Mouse (Mus musculus) midbrain, embryonic 12.5 days (tissue): ENCODE data around the gene Cdc42se1. TPM values are rescaled to one million over a fixed set of nuclear protein-coding genes. Genes with fewer than 3 reads are reported as not detected.
A peak's percentile ranks its signal among the peaks of the same experiment; 100 is the strongest.

Experiments used
- ATAC-seq: fragments of 200-750 bp; cut with Nextera tagmentation; 2 replicates; pipeline ENCODE4 v1.8.0; 2017; ENCODE audit warnings: low read depth, moderate TSS enrichment, moderate library complexity; ENCODE audit not compliant: low FRiP score
- H3K27ac ChIP-seq: fragments of 300-500 bp; sonication (generic); replicated peaks from 2 replicates; pipeline ENCODE4 v1.5.1; 2016; ENCODE audit warnings: mild to moderate bottlenecking
- H3K27me3 ChIP-seq: fragments of 300-500 bp; sonication (generic); 2 replicates; pipeline ENCODE4 v1.6.1; 2016; ENCODE audit warnings: mild to moderate bottlenecking
- H3K36me3 ChIP-seq: fragments of 300-500 bp; sonication (generic); 2 replicates; pipeline ENCODE4 v1.6.1; 2016
- H3K4me1 ChIP-seq: fragments of 300-500 bp; sonication (generic); 2 replicates; pipeline ENCODE4 v1.6.1; 2016
- H3K4me2 ChIP-seq: fragments of 300-500 bp; sonication (generic); replicated peaks from 2 replicates; pipeline ENCODE4 v1.6.1; 2016; ENCODE audit warnings: mild to moderate bottlenecking, moderate library complexity
- H3K4me3 ChIP-seq: fragments of 300-500 bp; sonication (generic); 2 replicates; pipeline ENCODE4 v1.5.1; 2016; ENCODE audit warnings: mild to moderate bottlenecking
- H3K9ac ChIP-seq: fragments of 300-500 bp; sonication (generic); replicated peaks from 2 replicates; pipeline ENCODE4 v1.6.1; 2016; ENCODE audit warnings: mild to moderate bottlenecking, moderate library complexity
- H3K9me3 ChIP-seq: fragments of 300-500 bp; sonication (generic); 2 replicates; pipeline ENCODE4 v1.6.1; 2016; ENCODE audit warnings: mild to moderate bottlenecking
- WGBS: fragments of 180-500 bp; shearing (Covaris S2); methylation state at CpG from one replicate; pipeline ENCODE4 v1.1.7; 2016; 5-methylcytosine and 5-hydroxymethylcytosine counted together
- polyA plus RNA-seq: library from polyadenylated mRNA; unstranded; fragments of >200 nt; fragmentation: Nextera tagmentation; extraction: Ambion mirVana; gene quantifications from 2 replicates; pipeline ENCODE4 v1.2.1, GENCODE M21; 2016

Gene Cdc42se1
- polyA plus RNA-seq: 91.0 and 93.9 TPM in 2 replicates

DNA sequence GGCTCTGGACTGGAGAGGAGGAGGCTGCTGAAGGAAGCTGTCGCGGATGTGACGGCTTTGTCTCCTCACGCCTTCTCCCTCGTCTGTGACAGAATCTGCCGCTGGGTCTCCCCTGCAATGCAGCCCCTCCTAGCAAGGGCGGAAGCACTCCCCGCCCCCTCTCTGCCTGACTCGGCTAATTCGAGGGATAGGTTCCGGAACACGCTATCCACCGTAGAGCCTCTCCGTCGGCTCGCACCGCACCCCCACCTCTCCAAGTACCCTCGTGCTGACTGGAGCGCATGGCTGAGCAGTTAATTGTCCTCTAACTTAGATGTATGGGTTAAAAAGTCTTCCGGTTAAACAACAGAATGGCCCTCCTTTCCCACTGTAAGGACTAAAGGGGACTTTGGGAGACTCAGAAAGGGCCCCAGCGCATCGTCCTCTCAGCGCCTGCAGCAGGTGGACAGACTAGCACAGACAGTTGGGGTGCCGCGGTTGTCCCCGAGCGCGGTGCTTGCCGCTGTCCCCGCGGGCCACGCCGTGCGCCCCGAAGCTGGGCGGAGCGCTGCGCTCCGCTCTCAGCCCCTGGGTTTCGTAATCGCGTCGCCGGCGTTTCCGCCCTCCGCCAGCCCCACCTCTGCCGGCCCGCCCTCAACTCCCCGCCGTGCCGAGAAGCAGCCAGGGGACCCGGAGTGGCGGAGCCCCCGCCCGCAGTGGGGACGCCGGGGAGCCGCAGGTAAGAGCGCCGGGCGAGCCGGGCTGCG is at the start of gene Cdc42se1:
TSS of gene Cdc42se1 (plus strand) at position 585 of the 746 bp plus-strand sequence.
- Histone ChIP-seq H3K9me3 (no peaks in the 10 kb centered on the region), H3K4me1 (peaks cover 51% of the 10 kb centered on the region), H3K27me3 (no peaks in the 10 kb centered on the region), H3K36me3 (peaks cover 41% of the 10 kb centered on the region), H3K4me3 (peak within 1 kb of the TSS; percentile 76), H3K27ac (peak within 1 kb of the TSS; percentile 97), H3K4me2 (peak within 1 kb of the TSS; percentile 78), H3K9ac (peak within 1 kb of the TSS; percentile 85)
- under 1% methylated on average over 57 of the region's 64 CpGs for WGBS
- ATAC-seq: peak; percentile 83

DNA sequence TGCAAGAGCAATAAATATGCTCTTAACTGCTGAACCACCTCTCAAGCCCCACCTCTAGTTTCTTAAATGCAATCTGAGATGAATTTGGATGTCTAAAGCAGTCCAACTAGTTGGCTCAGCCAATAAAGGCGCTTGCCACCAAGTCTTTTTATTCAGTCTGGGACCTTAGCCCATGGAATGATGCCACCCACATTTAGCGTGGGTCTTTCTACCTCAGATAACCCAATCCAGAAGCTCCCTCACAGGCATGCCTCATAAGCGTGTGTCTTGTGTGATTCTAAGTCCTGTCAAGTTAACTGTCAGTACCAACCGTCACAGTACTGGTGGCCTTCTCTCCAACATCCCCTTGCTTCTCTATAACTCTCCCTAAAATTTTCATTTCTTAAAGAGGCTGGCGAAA is 49.6 kb upstream of the Cdc42se1 start:
- Histone ChIP-seq H3K27ac (no peak overlapping the region), H3K9ac (no peak overlapping the region), H3K4me3 (no peak overlapping the region), H3K9me3 (no peaks in the 10 kb centered on the region), H3K27me3 (peaks cover 4% of the 10 kb centered on the region), H3K36me3 (peaks cover 9% of the 10 kb centered on the region), H3K4me2 (no peak overlapping the region), H3K4me1 (peaks cover 2% of the 10 kb centered on the region)
- WGBS: 86% methylated on average over 5 of the region's 5 CpGs
- no peak for ATAC-seq

DNA sequence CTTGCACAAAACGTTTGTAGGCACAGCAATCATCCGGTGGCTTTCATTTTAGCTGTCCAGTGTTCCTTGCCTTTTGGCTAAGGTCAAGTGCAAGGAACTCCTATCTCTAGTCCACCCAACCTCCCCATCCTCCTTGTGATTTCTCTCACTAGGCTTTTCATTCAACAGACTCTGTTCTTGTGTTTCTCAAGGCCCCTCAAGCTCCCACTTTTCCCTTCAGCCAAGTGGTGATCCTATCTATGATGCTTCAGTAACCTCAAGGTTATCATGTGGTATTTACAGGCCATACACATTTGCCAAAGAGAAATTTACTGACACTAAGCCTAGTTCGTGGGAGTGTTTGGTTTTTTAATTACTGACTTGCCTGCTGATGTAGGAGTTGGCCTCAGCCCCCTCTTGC is 48.6 kb upstream of the Cdc42se1 start:
- no peak for ATAC-seq
- Histone ChIP-seq H3K27ac (no peak overlapping the region), H3K9ac (no peak overlapping the region), H3K4me1 (no peaks in the 10 kb centered on the region), H3K27me3 (no peaks in the 10 kb centered on the region), H3K9me3 (no peaks in the 10 kb centered on the region), H3K36me3 (peaks cover 19% of the 10 kb centered on the region), H3K4me2 (no peak overlapping the region), H3K4me3 (no peak overlapping the region)
- WGBS: 73% methylated on average over 3 of the region's 3 CpGs

DNA sequence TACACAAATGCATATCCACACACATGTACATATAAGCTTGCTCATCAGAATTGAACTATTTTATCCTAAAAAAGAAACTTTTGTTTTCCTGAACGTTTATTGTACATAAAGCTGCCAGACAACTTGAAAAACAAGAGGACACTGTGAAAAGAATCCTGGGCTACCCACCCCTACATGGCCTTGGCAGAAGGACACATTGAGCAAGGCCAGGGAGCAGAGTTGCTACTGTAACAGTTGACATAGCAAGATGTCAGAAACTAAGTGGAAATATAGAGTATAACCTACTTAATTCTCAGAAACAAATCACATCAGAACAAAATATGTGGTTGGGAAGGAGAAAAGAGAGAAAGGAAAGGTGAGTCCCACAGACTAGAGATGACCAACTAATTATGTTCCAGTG is 46.7 kb upstream of the Cdc42se1 start:
- no peak overlapping the region for H3K9ac ChIP-seq
- no peak for ATAC-seq
- H3K27me3 ChIP-seq: no peaks in the 10 kb centered on the region
- WGBS: 52% methylated on average over 1 of the region's 1 CpGs
- no peaks in the 10 kb centered on the region for H3K4me1 ChIP-seq
- H3K36me3 ChIP-seq: peaks cover 33% of the 10 kb centered on the region
- H3K4me2 ChIP-seq: no peak overlapping the region
- H3K4me3 ChIP-seq: no peak overlapping the region
- H3K9me3 ChIP-seq: no peaks in the 10 kb centered on the region
- H3K27ac ChIP-seq: no peak overlapping the region

DNA sequence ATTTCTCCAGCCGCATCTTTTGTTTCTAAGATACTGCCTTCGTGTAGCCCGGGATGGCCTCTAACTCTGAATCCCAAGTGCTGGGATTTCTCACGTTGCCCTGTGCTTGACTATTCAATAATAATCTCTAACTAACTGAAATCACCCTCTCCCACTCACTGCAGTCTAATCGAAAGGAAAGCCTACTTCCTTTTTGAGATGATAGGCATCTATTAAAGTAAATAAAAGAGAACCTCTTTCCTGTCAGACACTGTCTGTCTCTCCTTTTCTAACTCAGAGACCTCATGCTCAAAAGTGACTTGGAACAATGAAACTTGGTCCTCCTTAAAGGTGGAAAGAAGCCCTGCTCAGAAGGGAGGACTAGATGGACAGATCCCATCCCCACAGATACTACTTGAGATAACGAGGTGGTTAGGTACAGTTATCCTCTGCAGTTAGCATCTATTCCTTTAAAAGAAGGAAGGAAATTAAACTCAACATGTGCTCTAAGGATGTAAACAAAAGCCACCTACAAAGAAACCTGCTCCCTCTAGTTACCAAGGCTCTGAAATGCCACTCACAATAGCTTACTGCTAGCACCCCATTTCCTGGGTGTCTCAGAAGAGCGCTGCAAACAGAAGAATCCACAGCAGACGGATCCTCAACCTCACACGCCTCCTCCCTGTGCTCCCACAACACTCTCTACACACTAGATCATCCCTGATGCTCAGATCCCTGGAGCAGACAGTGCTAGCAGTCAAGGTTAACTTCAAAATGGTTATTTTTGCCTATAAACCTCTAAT is 43.5 kb upstream of the Cdc42se1 start:
- Histone ChIP-seq H3K4me2 (no peak overlapping the region), H3K27ac (no peak overlapping the region), H3K4me3 (no peak overlapping the region), H3K9me3 (no peaks in the 10 kb centered on the region), H3K4me1 (no peaks in the 10 kb centered on the region), H3K36me3 (peaks cover 64% of the 10 kb centered on the region), H3K27me3 (no peaks in the 10 kb centered on the region), H3K9ac (no peak overlapping the region)
- 94% methylated on average over 9 of the region's 9 CpGs for WGBS
- no peak for ATAC-seq

DNA sequence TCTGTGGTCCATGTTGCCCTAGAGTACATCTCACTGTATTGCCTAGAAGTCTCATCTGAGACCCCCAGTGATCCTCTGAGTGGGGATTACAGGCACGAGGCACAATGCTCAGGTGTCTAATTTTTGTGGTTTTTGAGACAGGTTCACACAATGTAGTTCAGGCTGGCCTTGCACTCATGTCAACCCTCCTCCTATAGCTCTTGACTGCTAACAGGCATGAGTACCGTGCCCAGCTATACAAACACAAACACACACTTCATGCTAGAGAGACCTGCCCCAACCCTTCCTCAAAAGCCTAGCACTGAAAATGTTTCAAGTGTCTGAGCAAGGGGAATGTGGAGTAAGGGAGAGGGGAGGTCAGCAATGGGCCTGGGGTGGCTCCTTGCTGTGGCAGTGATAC is 42.4 kb upstream of the Cdc42se1 start:
- 93% methylated on average over 2 of the region's 2 CpGs for WGBS
- H3K36me3 ChIP-seq: peaks cover 69% of the 10 kb centered on the region
- H3K27me3 ChIP-seq: no peaks in the 10 kb centered on the region
- H3K4me1 ChIP-seq: no peaks in the 10 kb centered on the region
- H3K27ac ChIP-seq: no peak overlapping the region
- no peaks in the 10 kb centered on the region for H3K9me3 ChIP-seq
- H3K9ac ChIP-seq: no peak overlapping the region
- no peak for ATAC-seq
- H3K4me2 ChIP-seq: no peak overlapping the region
- H3K4me3 ChIP-seq: no peak overlapping the region

DNA sequence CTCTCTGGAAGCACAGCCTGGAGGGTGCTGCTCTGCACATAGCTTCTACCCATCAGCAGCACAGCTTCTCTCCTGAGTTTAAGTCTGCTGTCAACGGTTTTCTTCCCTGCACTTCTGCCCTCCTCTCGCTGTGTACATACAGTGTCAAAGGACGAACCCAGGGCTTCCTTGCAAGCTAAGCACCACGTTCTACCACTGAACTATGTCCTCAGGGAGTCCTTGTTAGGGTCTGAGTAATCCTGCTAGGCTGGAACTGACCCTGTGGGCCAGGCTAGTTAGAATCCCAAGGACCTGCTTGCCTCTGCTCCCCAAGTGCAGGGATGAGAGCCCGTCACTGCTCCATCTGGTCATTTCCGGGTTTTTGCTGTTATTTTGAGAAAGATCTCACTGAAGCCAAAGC is 41.6 kb upstream of the Cdc42se1 start:
- no peak overlapping the region for H3K9ac ChIP-seq
- no peak overlapping the region for H3K4me2 ChIP-seq
- peaks cover 74% of the 10 kb centered on the region for H3K36me3 ChIP-seq
- H3K4me3 ChIP-seq: no peak overlapping the region
- no peak for ATAC-seq
- no peaks in the 10 kb centered on the region for H3K27me3 ChIP-seq
- WGBS: 86% methylated on average over 6 of the region's 6 CpGs
- no peaks in the 10 kb centered on the region for H3K9me3 ChIP-seq
- H3K4me1 ChIP-seq: no peaks in the 10 kb centered on the region
- no peak overlapping the region for H3K27ac ChIP-seq

DNA sequence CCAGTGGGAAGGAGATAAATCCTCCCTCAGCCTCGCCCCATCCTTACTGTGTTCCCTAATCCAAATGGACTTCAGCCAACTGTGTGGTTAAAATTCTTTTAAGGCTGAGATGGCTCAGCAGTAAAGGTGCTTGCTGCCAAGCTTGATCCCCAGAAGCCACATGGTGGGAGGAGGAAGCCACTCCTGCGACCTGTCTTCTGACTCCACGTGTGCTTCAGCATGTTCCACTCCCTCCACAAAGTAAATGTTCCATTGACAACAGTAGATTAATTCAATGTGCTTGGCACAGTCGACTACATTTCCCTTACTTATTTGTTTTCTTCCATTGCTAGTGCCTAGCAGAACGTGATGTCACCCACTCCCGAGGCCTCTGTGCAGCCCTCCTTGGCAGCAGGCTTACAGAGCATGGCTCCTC is 33.8 kb upstream of the Cdc42se1 start:
- peaks cover 74% of the 10 kb centered on the region for H3K36me3 ChIP-seq
- H3K27me3 ChIP-seq: no peaks in the 10 kb centered on the region
- no peak for ATAC-seq
- no peaks in the 10 kb centered on the region for H3K4me1 ChIP-seq
- WGBS: 89% methylated on average over 6 of the region's 6 CpGs
- no peaks in the 10 kb centered on the region for H3K9me3 ChIP-seq
- no peak overlapping the region for H3K9ac ChIP-seq
- H3K27ac ChIP-seq: no peak overlapping the region
- H3K4me3 ChIP-seq: no peak overlapping the region
- no peak overlapping the region for H3K4me2 ChIP-seq

DNA sequence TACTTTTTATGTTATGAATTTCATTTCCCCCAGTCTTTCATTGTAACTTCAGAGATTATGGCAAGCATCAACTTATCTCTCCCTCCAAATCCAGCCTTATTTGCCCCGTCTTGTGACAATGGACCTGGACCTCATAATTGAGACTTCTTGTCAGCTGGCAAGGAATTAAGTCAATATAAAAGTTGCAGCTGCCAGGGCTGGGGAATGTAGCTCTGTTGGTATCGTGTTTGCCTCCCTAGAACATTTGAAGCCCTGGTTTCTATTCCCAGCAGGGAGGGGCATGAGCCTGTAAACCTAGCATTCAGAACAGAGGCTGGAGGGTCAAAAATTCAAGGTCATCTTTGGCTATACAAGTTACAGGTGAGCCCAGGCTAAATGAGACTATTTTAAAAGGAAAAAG is 32.8 kb upstream of the Cdc42se1 start:
- H3K27ac ChIP-seq: no peak overlapping the region
- H3K9me3 ChIP-seq: no peaks in the 10 kb centered on the region
- no peak overlapping the region for H3K4me3 ChIP-seq
- H3K4me2 ChIP-seq: no peak overlapping the region
- ATAC-seq: no peak
- H3K27me3 ChIP-seq: no peaks in the 10 kb centered on the region
- no peak overlapping the region for H3K9ac ChIP-seq
- H3K36me3 ChIP-seq: peaks cover 75% of the 10 kb centered on the region
- 88% methylated on average over 2 of the region's 2 CpGs for WGBS
- no peaks in the 10 kb centered on the region for H3K4me1 ChIP-seq

DNA sequence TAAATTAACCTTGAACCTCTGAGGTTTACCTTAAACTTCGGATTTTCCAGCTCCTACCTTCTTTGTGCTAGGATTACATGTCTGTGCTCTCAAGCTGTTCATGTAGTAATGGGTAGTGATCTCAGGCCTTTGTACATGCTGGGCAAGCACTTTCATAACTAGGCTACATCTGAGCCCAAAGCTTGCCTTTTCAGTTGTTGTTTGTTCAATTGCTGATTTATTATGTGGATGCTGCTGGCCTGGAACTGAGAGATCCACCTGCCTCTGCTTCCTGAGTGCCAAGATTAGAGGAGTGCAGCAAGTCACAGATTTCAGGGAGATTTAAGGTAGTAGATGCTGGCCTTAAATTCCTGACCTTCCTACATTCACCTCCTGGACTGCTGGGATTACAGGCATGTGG is 29.4 kb upstream of the Cdc42se1 start:
- Histone ChIP-seq H3K4me1 (no peaks in the 10 kb centered on the region), H3K27ac (no peak overlapping the region), H3K9ac (no peak overlapping the region), H3K36me3 (peaks cover 86% of the 10 kb centered on the region), H3K4me3 (no peak overlapping the region), H3K27me3 (no peaks in the 10 kb centered on the region), H3K4me2 (no peak overlapping the region), H3K9me3 (no peaks in the 10 kb centered on the region)
- no peak for ATAC-seq
- 79% methylated on average over 1 of the region's 1 CpGs for WGBS

DNA sequence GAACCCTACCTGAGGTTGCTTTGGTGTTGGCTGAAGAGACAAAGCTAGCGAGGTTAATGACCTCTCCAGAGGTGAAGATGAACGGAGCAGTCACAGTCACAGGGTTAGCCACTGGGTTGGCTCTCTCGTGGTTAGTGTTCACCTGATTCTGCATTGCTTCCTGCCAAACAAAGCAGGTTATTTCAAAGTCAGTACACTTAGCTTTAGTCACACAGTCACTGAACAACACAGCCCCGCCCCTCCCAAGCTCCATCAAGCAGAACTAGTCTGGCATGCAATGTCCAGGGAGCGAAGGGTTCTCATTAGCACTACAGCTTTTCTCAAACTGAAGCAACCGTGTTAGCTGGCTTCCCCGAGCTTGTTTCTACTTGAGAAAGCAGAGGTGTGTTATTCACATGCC is 28.4 kb upstream of the Cdc42se1 start:
- no peak for ATAC-seq
- no peaks in the 10 kb centered on the region for H3K27me3 ChIP-seq
- no peak overlapping the region for H3K4me2 ChIP-seq
- 70% methylated on average over 7 of the region's 7 CpGs for WGBS
- no peaks in the 10 kb centered on the region for H3K9me3 ChIP-seq
- H3K27ac ChIP-seq: no peak overlapping the region
- no peak overlapping the region for H3K4me3 ChIP-seq
- H3K4me1 ChIP-seq: no peaks in the 10 kb centered on the region
- no peak overlapping the region for H3K9ac ChIP-seq
- peaks cover 87% of the 10 kb centered on the region for H3K36me3 ChIP-seq

DNA sequence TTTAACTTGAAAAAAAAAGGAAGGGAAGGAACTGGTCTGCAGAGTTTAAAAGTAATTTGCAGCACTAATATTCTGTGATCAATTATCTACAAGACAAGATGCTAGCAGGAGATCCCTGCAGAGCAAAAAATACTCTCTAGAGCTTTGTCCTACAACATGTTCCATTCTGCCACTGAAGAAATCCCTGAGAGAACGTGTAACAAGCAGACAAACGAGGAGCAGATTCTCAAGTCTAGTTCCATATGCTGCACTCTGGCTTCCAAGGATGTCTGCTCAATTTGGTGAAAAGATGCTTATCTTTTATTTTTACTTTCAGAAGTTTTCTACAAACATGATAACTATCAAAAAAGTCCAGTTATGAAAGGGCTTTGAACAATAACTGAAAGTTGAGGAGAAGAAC is 28.0 kb upstream of the Cdc42se1 start:
- Histone ChIP-seq H3K27me3 (no peaks in the 10 kb centered on the region), H3K4me1 (no peaks in the 10 kb centered on the region), H3K9me3 (no peaks in the 10 kb centered on the region), H3K9ac (no peak overlapping the region), H3K4me2 (no peak overlapping the region), H3K27ac (no peak overlapping the region), H3K36me3 (peaks cover 87% of the 10 kb centered on the region), H3K4me3 (no peak overlapping the region)
- WGBS: 81% methylated on average over 2 of the region's 2 CpGs
- ATAC-seq: no peak
